Mouse (Mus musculus): ENCODE results near the gene Hsp90ab1.

Hsp90ab1 gene

DNA sequence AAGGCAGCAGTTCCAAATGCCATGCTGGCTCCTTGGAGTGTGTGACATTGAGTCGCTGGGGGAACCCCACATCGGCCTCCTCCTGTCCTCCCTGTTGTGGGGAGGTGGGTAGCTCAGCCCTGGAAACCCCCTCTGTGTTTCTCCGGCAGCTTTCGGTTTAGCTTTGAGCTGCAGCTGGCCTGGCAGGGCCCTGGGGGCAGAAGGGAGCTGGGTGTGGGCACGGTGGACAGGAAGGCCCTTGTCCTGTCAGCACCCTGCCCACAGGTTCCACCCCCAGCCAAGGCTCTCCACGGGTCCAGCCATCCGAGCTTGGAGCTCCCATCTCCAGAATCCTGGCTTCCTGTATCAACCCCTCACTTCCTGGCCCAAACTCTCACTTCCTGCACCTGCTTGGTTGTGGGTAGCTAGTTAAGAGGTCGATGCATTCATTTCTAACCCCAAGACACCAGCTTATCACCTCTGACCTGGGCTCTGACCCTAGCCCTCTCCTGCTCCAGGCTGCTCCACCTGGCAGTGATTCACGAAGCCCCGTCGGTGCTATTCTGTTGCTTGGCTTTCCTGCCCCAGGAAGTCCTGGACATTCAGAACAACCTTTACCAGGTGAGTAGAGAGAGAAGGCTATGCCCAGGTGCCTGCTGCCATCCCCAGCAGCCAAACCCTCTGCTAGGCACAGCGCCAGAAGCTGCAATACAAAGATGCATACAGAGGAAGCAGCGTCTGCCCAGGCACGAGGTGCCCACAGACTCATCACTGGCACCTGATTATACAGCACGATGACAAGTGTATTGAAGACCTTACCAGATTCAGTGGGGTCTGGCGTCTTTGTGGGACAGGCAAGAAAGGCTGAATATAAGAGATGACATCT is 14.8 kb downstream of the Hsp90ab1 start:
- no peak for DNase-seq (ENCODE audit: extremely low spot score, low spot score)

- DNase-seq (ENCODE audit: extremely low spot score, low spot score): no peak
Measured at GRCm38 (mm10) chr17:45557246-45557824, 15.7 kb downstream of the Hsp90ab1 start.

DNA sequence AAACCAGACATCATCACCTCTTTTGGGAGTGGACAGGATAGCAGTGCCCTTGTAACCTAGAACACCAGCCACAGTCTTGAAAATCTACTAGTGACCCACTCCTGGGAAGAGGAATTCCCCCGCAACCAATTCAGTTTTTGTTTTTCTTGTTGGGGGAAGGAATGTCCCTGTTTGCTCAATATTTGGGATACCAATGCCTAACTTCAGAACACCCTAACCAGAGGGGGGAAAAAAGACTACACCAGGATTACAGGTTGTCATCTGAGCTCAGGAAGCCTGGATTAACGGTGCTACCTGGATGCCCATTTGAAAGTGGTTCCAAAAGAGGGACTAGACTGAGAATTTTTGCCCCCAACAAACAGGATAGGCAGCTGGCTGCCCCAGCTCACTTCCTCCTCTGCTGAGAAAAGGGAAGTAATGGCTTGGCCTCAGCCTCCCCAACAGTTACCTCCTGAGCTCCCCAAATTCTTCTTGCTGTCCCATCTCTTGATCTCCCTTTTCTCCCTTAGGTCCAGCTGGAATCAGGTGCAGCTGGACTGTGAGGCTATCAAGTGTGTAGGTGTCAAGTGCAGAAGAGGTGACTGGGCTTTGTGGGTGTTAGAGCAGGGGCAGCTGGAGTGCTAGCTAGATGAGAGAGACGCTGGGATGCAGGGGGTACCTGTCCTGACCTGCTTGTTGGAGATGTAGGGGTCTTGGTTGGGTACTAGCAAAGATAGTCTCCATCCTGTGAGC is 16.4 kb downstream of the Hsp90ab1 start:
- DNase-seq (ENCODE audit: extremely low spot score, low spot score): no peak

DNA sequence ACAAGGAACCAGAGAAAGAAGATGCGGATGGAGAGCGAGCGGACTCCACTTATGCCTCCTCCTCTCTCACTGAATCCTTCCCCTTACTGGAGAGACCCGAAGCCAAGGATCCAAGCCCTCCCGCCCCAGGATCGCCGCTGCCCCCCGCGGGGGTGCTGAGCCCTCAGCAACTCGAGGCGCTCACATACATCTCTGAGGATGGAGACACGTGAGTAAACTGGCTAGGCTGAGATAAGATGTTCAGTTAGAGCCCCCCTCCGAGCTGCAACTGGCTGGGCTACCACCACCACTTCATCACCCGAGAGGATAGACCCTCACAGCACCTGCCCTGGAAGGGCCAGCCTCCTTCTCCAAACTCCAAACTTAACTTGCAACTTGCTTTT is 17.0 kb downstream of the Hsp90ab1 start:
- peak; percentile 53 for DNase-seq (ENCODE audit: extremely low spot score, low spot score)

DNA sequence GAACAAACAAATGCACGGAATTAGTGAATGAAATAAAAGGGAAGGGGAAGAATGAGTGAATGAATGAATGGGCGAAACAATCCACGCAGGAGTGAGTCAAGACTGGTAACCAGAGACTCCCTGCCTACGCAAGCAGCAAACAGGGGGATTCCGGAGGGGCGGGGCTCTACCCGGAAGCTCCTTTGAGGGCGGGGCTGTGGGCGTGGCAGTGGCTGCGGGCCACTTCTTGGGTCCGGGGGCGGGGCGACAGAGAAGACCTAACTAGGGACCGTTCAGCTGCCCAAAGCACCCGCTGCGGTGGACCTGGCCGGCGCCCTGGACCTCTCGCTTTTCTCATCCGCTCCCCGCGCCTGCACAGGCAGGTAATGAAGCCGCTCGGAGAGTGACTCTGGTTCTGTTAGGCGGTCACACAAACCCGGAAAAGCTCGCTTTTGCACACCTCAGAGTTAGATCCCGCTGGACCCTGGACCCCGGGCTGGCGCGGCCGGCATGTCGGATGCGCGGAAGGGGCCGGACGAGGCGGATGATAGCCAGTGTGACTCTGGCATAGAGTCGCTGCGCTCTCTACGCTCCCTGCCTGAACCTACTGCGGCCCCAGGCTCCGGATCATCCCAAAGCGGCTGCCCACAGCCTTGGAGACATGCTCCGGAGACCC is 17.5 kb downstream of the Hsp90ab1 start, which contains the start of gene Nfkbie:
TSS of gene Nfkbie (plus strand) at position 252 of the 655 bp plus-strand sequence.
- peak; percentile 97 for DNase-seq (ENCODE audit: extremely low spot score, low spot score)

GRCm38 (mm10) chr17:45554420-45554819 is 18.7 kb downstream of the Hsp90ab1 start:
- no peak for DNase-seq (ENCODE audit: extremely low spot score, low spot score)

DNA sequence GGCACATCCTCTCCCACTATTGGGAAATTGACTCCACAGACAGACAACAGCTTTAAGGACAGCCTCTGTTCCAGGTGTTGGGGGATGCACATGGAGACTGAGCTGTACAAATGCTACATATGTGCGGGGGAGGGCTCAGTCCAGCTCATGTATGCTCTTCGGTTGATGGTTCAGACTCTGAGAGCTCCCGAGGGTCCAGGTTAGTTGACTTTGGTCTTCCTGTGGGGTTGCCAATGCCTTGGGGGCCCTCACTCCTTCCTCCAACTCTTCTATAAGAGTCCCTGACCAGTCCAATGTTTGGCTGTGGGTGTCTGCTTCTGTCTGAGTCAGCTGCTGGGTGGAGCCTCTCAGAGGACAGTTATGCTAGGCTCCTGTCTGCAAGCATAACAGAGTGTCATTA is 20.0 kb downstream of the Hsp90ab1 start:
- no peak for DNase-seq (ENCODE audit: extremely low spot score, low spot score)

GRCm38 (mm10) chr17:45551816-45552451 is 21.1 kb downstream of the Hsp90ab1 start:
- DNase-seq (ENCODE audit: extremely low spot score, low spot score): peak; percentile 79

- DNase-seq (ENCODE audit: extremely low spot score, low spot score): no peak
Measured at GRCm38 (mm10) chr17:45551249-45551796, 21.7 kb downstream of the Hsp90ab1 start.

DNA sequence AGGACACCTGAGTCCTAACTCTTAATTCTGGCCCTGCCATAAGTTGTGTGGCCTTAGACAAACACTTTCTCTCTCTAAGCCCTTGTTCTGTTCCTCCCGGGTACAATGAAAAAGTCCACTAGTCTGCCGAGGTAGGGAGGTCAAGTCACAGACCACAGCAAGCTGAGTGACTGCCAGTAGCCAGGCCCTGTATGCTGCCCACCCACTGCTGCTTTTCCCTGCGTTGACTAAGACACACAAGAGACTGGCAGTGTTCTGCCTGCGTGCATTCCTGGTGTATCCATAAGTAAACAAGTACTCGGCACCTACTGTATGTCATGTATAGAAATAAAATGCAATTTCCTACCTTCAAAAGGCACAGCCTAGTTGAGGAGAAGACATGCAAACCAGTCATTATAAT is 22.8 kb downstream of the Hsp90ab1 start:
- no peak for DNase-seq (ENCODE audit: extremely low spot score, low spot score)

DNA sequence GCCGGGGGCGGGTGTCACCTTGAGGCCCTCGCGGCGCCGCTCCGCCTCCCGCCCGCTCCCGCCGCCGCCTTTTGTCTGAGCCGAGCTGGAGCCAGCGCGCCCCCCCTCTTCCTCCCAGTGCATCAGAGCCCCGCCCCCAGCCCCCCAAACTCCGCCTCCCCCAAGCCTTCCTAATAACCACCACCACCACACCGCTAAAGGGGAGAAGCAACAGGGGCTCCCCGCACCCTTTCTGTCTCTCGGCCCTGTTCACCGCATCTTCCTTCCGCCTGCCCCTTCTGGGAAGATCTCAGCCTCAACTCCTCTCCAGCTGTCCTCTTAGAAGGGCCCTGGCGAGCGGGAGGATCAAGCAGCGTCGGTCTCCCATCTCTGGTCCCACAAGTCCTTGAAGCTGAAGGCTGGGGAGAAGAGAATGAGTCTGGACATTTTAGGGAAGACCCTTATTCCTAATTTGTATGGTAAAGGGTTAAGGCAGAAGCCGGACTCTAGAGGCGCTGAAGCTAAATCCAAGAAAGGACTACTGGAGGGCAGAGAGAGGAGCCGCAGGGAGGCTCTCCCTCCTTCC is 23.4 kb downstream of the Hsp90ab1 start, which contains the start of gene Tmem151b:
TSS of gene Tmem151b (minus strand) at position 61 of the 565 bp plus-strand sequence.
- DNase-seq (ENCODE audit: extremely low spot score, low spot score): peak; percentile 73

DNA sequence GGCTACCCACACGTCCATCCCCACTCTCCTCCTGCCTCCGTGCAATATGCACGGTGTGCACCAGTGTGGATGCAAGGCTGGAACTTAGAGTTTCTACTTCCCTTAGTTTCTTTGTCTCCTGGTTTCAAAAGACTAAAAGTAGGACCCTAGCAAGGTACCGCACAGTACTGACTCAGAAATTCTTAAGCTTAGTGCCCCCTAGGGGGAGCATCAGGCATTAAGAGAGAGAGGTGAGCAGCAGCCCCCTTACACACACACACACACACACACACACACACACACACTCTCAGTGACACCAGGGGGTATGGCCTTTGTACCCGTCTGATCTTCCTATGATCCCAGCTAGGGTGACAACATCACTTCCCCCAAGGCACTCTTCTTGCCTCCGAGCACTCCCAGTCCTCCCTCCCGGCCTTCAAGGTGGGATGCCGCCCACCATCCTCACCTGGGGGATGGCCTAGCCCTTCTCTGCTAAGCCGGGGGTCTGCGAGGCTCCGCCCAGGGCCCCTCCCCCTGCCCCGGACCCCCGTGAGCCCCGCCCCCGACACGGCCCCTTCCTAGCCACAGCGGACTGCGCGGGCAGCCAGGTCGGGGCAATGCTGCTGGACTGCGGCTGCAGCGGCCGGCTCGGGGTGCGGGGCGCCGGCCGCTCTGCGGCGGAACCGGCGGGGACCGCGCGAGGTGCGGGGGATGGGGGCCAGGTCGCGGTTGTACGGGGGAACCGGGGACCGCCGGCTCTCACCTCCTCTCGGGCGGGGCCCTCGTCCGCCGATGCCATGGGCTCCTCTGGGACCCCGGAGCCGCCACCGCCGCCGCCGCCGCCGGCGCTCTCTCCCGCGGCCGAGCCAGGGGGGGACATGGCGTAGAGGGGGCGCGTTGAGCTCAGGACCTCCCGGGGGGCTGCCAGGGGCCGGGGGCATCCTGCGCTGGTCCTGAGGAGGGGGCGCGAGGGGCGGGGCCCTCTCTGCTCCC is 24.2 kb downstream of the Hsp90ab1 start:
- peak; percentile 78 for DNase-seq (ENCODE audit: extremely low spot score, low spot score)

DNA sequence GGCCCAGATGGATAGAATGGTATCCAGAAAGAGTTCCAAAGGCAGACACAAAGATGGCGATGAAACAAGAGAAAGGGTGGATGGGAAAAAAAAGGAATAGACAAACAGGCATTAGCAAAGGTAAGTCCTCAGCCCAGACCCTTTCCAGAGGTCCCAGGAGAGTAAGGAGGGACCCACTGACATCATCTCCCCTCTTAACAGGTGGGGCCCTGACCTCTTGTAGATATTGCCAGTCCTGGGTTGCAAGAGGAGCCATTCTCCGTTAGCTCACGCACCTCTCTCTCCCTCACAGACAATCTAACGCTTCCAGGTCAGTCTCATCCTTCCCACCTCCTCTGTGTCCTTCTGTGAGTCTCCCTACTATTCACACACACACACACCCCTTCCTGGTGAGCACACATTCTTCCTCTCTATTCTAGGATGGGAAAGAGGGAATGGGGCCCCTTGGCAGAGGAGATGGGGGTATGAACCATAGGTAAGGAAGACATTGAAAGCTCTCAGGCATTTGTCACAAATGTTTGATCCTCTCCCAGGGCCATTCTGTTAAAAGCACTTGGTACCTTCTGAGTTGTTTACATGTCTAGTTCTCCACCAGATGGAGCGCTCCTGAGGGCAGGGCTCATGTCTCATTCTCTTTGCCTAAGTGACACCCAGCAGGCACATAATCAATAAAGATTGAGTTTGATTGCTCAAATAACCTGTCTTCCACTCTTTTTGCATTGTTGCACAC is 25.4 kb downstream of the Hsp90ab1 start:
- DNase-seq (ENCODE audit: extremely low spot score, low spot score): no peak

- no peak for DNase-seq (ENCODE audit: extremely low spot score, low spot score)
Measured at GRCm38 (mm10) chr17:45546941-45547340, 26.1 kb downstream of the Hsp90ab1 start.

DNA sequence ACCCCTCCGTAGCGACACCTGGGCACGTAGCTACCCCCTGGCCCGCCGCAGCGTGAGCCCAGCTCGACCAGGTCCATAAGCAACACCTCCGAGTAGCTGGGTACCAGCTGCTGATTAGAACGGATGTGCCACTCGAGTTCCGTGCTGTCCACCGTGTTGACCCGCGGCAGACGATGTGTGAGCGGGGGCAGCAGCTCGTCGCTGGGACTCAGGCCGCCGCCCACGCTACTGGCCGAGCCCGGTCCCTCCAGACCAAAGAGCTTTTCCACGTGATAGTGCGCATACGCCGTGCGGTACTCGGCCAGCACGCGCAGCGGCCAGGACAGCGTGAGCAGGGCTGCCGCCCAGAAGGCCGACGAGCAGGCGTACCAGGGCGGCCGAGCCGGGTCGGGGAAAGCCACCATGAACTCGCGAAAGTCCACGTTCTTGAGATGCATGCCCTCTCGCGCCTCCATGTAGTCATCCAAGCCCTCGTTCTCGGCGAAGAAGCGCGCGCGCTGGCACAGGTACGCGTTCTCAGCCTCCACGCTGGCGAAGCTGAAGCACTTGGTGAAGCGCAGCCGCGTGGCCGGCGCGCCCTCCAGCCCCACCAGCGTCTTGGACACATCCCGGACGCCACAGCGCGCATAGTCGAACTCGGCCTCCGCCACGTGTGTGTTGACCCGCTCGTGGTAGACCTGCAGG is 27.7 kb downstream of the Hsp90ab1 start:
- peak; percentile 56 for DNase-seq (ENCODE audit: extremely low spot score, low spot score)

GRCm38 (mm10) chr17:45544873-45545277 is 28.2 kb downstream of the Hsp90ab1 start:
- DNase-seq (ENCODE audit: extremely low spot score, low spot score): no peak

GRCm38 (mm10) chr17:45544001-45544872 is 28.8 kb downstream of the Hsp90ab1 start:
- peak; percentile 58 for DNase-seq (ENCODE audit: extremely low spot score, low spot score)

All from neural tube, embryonic 10.5 days (tissue).